Mouse (Mus musculus): Measurements from ENCODE around the gene Szt2.

Szt2 gene

GRCm38 (mm10) chr4:118358159-118358895, 50.7 kb downstream of the Szt2 start:
- DNase-seq (ENCODE audit: low spot score in 2 of 2), result no peak

GRCm38 (mm10) chr4:118357504-118357903, 51.6 kb downstream of the Szt2 start:
- DNase-seq (ENCODE audit: low spot score in 2 of 2), result no peak

GRCm38 (mm10) chr4:118356738-118357137, 52.3 kb downstream of the Szt2 start:
- no peak for DNase-seq (ENCODE audit: low spot score in 2 of 2)

- DNase-seq (ENCODE audit: low spot score in 2 of 2), result no peak
Observed at GRCm38 (mm10) chr4:118354289-118354688, 54.8 kb downstream of the Szt2 start.

DNA sequence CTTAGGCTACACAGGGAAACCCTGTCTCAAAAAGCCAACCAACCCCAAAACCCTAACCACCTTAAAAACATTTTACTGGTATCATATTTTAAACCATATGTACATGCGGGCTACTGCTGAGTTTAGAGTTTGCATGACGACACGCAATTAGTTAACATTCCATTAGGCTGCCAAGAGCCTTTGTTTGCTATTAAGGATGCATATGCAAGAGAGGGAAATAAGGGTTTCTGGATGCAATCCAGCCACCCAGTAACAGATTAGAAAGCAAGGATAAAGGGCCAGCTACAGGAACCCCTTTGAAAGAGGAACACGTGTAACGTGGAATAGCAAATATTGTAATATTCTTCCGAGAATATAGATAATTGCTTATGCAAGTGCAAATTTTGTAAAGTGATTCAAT, 55.4 kb downstream of the Szt2 start:
- DNase-seq (ENCODE audit: low spot score in 2 of 2), result no peak

GRCm38 (mm10) chr4:118351828-118352227, 57.2 kb downstream of the Szt2 start:
- DNase-seq (ENCODE audit: low spot score in 2 of 2), result no peak

DNA sequence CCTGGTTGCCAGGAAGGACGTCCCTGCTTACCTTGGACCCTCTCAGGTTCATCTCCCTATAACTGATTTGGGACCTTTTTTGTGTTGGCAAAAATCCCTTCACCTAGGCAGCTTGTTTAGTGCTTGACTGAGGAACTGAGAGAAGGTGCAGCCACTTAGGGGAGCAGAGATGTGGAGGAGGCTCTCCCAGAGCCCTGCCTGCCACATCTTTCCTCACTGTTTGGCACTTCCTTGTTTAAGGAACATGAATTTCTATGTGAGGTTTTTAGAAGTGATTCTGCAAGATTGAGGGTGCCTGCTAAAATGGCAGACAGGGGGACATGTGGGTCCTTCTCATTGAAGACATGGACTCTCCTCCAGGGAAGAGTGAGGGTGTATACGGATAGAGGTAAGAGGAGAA, 58.2 kb downstream of the Szt2 start:
- DNase-seq (ENCODE audit: low spot score in 2 of 2), result no peak

GRCm38 (mm10) chr4:118347529-118348309, 61.4 kb downstream of the Szt2 start:
- no peak for DNase-seq (ENCODE audit: low spot score in 2 of 2)

- no peak for DNase-seq (ENCODE audit: low spot score in 2 of 2)
Observed at GRCm38 (mm10) chr4:118341447-118341846, 67.6 kb downstream of the Szt2 start.

DNA sequence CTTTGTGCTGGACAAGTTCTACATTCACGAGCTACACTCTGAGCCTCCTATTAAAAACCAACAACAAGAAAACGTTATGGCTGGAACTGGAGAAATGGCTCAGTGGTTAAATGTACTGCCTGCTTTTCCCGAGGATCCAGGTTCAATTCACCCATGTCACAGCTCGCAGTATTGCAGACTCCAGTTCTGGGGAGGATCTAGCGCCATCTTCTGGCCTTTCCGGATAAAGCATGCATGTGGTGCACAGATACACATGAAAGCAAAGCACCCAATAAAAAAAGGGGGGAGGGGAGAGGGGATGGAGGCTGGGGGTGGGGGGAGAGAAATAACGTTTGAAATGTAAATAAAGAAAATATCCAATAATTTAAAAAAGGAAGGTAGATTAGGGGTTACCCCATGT, 72.4 kb downstream of the Szt2 start:
- DNase-seq (ENCODE audit: low spot score in 2 of 2), result peak; percentile 33 to 78

DNA sequence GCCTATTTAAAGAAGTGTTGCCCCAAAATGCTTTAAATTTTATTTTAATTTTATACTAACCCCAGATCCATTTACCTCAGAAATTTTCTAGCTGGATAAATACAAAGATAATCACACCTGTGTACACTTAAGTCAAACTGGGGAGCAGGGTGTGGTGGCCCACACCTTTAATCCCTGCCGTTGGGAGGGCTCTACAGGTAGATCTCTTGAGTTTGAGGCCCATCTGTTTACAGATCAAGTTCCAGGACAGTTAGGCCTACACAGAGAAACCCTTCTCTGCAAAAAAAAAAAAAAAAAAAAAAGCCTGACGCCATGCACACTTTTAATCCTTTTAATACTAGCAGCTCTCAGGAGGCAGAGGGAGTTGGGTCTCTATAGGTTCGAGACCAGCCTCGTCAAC, 73.1 kb downstream of the Szt2 start:
- DNase-seq (ENCODE audit: low spot score in 2 of 2), result no peak

GRCm38 (mm10) chr4:118331777-118332176, 77.3 kb downstream of the Szt2 start:
- no peak for DNase-seq (ENCODE audit: low spot score in 2 of 2)

DNA sequence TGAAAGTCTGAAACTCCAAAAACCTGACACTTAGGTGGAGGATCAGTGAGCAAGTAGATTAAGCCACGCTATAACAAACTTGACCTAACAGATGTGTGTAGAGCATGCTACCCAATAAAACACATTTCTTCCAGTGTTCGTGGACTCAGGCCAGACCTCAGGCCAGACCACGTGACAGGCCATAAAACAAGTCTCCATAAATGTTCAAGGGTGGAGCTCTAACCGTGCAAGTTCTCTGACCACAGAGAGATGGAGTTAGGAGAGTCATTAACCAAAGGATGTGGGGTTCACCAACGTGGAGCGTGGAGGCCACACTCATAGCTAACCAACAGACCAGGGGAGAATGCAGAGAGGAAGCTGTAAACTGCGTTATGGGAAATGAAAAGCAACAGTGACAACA, 82.6 kb downstream of the Szt2 start:
- peak; percentile 32 to 65 for DNase-seq (ENCODE audit: low spot score in 2 of 2)

DNA sequence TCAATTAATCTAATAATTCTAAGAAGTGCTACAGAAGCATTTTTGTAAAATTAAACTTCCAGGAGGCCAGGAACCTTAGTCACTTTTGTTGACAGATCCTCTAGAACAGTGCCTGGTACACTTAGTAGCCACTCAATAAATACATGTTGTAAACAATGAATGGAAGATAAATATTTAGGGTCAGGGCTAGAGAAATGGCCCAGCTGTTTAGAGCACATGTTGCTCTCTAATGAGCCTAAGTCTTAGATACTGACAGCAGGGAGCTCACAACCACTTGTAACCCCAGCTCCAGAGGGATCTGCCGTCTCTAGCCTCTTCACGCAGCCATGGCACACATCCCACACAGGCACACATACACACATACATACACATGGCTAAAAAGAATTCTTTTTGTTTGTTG, 88.4 kb downstream of the Szt2 start:
- DNase-seq (ENCODE audit: low spot score in 2 of 2), result no peak

DNA sequence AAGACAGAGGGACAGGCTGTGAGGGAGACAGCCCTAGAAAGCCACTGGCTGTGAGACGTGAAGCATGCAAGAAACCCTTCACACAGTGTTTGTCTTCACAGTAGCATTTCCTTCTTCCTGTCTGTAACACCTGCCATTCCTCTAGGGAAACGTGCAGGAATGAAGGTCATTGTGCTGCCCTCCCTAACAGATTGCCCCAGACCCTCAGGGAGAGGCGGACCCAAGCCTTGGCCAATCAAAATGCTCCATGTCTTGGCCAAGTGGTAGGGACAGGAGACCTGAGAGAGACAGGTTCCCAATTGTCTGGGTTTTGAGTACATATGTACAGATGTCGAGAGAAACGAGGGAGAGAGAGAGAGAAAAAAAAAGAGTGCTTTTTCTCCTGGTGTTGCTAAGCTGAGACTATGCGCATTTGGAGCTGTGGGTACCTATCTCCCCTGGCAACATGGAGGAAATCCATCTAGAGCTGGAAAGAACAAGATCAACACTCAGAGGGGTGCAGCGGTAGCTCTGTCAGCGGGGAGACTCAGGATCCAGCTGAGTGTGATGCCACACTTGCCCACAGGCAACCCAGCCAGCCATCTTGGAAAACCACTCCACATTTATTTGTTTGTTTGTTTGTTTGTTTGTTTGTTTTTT, 89.2 kb downstream of the Szt2 start:
- no peak for DNase-seq (ENCODE audit: low spot score in 2 of 2)

DNA sequence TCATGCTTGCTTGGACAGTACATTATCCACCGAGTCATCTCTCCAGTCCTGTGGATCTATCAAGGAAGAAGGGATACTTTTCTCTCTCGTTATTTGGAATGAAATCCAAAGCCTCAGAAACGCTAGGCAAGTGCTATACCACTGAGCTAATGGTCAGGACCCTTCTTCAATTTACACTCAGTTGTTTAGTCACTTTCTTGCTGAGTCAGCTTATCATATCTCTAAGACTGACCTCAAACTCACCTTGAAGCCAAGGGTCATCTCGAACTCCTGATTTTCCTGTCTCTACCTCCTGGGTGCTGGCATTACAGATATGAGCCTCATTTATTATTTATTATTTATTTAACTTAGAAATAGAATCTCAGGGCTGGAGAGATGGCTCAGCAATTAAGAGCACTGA, 92.4 kb downstream of the Szt2 start:
- no peak for DNase-seq (ENCODE audit: low spot score in 2 of 2)

DNA sequence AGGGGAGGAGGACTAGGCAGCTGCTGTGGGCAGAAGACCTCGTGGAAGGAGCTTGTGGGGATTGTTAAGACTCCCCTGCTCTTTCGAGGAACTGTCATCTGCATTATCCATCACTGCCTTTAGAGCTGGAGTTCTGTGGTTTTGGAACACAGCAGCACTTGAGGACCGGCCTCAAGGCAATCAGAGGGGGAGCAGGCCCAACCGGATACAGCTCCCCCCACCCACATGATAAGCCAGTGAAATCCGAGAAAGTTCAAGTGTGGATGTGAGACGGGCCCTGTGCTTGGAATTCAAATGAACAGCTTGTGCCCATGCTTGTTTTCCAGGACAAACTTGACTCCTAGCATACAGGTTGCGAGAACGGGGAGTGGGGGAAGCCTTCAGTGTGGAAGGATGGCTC, 93.8 kb downstream of the Szt2 start:
- no peak for DNase-seq (ENCODE audit: low spot score in 2 of 2)
